Mouse (Mus musculus): ENCODE data around the gene Odf3. TPM values are rescaled to one million over a fixed set of nuclear protein-coding genes. Genes with fewer than 3 reads are reported as not detected.

Odf3 gene
- polyA plus RNA-seq, 1 experiment = 0.13 TPM

DNA sequence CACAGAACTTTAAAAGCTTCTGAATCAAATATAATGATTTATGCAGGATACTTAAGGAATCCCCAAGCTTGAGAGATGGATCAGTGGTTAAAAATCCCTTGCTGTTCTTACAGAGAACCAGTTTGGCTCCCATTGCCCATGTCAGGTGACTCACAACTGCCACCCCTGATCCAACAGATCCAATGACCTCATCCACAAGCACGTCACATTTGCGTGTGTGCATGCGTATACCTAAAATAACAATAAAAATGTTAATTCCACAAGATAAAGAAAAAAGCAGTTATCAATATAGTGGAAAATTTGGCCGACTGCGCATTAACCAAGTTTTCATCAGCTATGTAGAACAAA, 26.3 kb upstream of the Odf3 start:
- H3K27me3 ChIP-seq (ENCODE audit: control insufficient read depth, insufficient read depth, low read length) = no peaks in the 10 kb centered on the region
- H3K4me3 ChIP-seq (replicated peaks; ENCODE audit: insufficient read depth, low read depth, low read length) = peak overlapping the region; percentile 92
- H3K27ac ChIP-seq (ENCODE audit: insufficient read depth, low read length) = peak overlapping the region; percentile 56; the same call in 1 of the 2 replicates
- peak; percentile 50 to 65 for DNase-seq
- peaks cover 3% of the 10 kb centered on the region; the same call in 1 of the 2 replicates for H3K4me1 ChIP-seq (ENCODE audit: control insufficient read depth, insufficient read depth, low read length)
- 44% methylated on average over 5 of the region's 5 CpGs for WGBS
- TF ChIP-seq POLR2A (IDR thresholded peaks at IDR 0.05; ENCODE audit: borderline replicate concordance, insufficient read depth, low read length) (no peak), CTCF (IDR thresholded peaks at IDR 0.05; ENCODE audit: borderline replicate concordance, insufficient read depth, low read depth, low read length) (no peak)

DNA sequence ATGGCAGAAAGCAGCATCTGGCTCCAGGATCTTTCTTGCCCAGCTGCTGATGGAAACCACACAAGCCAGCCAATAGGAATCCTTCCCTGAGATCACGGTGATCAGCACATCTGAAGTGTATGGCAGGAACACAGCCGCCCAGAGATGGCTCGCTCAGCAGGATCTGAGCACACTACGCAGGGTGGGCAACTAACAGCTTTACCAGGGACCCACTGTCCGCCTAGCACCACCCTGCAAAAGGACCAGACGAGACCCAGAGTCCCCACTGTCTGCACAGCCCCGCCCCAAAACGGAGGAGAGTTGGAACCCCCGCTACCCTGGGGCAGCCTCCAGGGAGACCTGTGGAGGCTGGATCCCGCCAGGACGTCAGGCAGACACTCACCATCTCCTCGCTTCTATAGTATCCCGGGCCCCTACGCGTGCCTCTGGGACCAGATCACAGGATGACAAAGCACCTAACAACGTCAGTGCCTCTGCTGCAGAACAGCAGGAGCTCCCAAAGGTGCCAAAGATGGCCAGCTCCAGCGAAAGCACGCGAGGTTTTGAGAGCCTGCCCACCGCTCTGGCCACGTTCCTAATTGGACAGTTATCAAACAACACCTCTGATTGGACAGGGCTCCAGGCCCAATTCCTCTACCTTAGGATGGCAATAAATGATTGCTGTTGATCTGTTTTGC, 25.8 kb upstream of the Odf3 start, which contains the start of gene Zfp941:
Zfp941 (minus strand) TSS at position 526 of the 677 bp plus-strand sequence.
- 2% methylated on average over 21 of the region's 21 CpGs for WGBS

DNA sequence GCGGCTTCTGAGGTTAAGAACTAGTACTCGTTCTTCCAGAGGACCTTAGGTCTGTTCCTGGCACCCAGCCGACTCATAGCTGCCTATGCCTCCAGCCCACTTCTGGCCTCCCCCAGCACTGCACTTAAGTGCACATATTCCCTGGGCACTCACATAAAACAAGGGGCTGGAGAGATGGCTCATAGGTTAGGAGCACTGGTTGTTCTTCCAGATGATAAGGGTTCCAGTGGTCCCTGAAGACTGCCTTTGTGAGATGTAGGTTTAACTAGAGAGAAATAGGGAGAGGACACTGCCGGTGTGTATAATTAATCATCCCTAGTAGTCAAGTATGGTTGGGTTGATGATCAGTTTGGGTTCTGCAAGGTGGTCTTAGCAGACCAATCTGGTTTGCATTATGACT, 24.9 kb upstream of the Odf3 start:
- peaks cover 3% of the 10 kb centered on the region; the same call in 1 of the 2 replicates for H3K4me1 ChIP-seq (ENCODE audit: control insufficient read depth, insufficient read depth, low read length)
- H3K4me3 ChIP-seq (replicated peaks; ENCODE audit: insufficient read depth, low read depth, low read length) = no peak overlapping the region
- no peak for DNase-seq
- no peaks in the 10 kb centered on the region for H3K27me3 ChIP-seq (ENCODE audit: control insufficient read depth, insufficient read depth, low read length)
- H3K27ac ChIP-seq (ENCODE audit: insufficient read depth, low read length) = no peak overlapping the region
- 89% methylated on average over 4 of the region's 4 CpGs for WGBS
- no peak for TF ChIP-seq CTCF (IDR thresholded peaks at IDR 0.05; ENCODE audit: borderline replicate concordance, insufficient read depth, low read depth, low read length)
- no peak for TF ChIP-seq POLR2A (IDR thresholded peaks at IDR 0.05; ENCODE audit: borderline replicate concordance, insufficient read depth, low read length)

More for the DNA sequence above, 25.8 kb upstream of the Odf3 start, which contains the start of gene Zfp941:
- peaks cover 3% of the 10 kb centered on the region; the same call in 1 of the 2 replicates for H3K4me1 ChIP-seq (ENCODE audit: control insufficient read depth, insufficient read depth, low read length)
- H3K4me3 ChIP-seq (replicated peaks; ENCODE audit: insufficient read depth, low read depth, low read length) = peak within 1 kb of the TSS; percentile 92
- H3K27ac ChIP-seq (ENCODE audit: insufficient read depth, low read length) = peak within 1 kb of the TSS; percentile 56
- TF ChIP-seq POLR2A (IDR thresholded peaks at IDR 0.05; ENCODE audit: borderline replicate concordance, insufficient read depth, low read length) (peak; percentile 22; the same call in 1 of the 2 replicates), CTCF (IDR thresholded peaks at IDR 0.05; ENCODE audit: borderline replicate concordance, insufficient read depth, low read depth, low read length) (no peak)
- no peaks in the 10 kb centered on the region for H3K27me3 ChIP-seq (ENCODE audit: control insufficient read depth, insufficient read depth, low read length)
- peak; percentile 87 to 88 for DNase-seq

DNA sequence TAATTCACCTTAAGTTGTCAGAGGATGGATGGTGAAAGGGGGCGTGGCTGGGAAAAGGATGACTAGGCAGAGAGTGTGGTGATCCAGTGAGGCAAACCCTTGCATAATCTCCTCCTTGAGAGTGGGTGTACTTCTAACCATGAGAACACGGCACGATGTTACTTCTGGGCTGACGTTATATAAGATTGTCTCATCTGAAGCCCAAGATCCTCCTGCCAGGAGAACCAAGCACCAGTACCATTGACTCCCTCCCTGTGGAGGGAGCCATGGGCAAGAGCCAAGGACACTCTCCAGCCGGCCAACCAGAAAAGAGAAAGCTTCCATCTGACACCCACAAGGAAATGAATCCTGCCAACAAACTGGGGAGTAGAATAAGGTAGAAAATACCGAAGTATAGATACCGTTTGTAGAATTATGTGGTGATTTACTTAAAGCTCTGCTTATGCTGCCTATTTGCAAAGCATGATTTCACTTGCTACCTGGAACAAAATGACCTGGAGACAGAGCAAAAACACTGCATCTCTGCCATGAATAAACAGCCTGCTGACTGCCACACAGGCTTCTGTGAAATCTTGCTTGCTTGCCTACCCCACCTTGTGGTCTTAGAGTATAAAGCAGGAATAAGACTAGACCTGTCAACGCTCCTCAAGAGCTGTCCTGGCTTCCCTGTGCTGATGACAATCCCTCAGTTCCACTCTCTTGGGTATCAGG, 19.3 kb upstream of the Odf3 start:
- peak overlapping the region; percentile 46; the same call in 1 of the 2 replicates for H3K27ac ChIP-seq (ENCODE audit: insufficient read depth, low read length)
- 7% methylated on average over 8 of the region's 8 CpGs for WGBS
- peak; percentile 67 to 84 for DNase-seq
- H3K27me3 ChIP-seq (ENCODE audit: control insufficient read depth, insufficient read depth, low read length) = no peaks in the 10 kb centered on the region
- no peaks in the 10 kb centered on the region for H3K4me1 ChIP-seq (ENCODE audit: control insufficient read depth, insufficient read depth, low read length)
- TF ChIP-seq POLR2A (IDR thresholded peaks at IDR 0.05; ENCODE audit: borderline replicate concordance, insufficient read depth, low read length) = no peak
- peak; percentile 73 for TF ChIP-seq CTCF (IDR thresholded peaks at IDR 0.05; ENCODE audit: borderline replicate concordance, insufficient read depth, low read depth, low read length)
- H3K4me3 ChIP-seq (replicated peaks; ENCODE audit: insufficient read depth, low read depth, low read length) = peak overlapping the region; percentile 23

DNA sequence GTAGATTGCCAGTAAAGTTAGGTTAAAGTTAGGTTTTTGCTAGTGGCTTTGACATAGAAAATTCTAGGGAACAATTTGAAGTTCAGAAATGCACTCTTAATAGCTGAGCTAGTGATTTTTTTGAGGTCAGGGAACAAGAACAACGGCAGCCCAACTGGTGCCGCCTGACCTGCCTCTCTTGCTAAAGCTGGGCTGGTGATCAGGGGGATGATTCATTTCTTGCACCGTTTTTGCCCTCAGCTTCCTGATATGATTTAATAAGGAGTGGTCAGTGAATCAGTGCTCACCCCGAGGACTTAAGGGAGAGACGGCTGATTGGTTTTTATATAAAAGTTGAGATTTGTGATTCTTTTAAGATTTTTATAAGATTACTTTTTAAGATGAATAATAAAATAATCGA, 16.2 kb upstream of the Odf3 start:
- TF ChIP-seq CTCF (IDR thresholded peaks at IDR 0.05; ENCODE audit: borderline replicate concordance, insufficient read depth, low read depth, low read length) = no peak
- TF ChIP-seq POLR2A (IDR thresholded peaks at IDR 0.05; ENCODE audit: borderline replicate concordance, insufficient read depth, low read length) = no peak
- 70% methylated on average over 6 of the region's 6 CpGs for WGBS
- Histone ChIP-seq H3K4me1 (ENCODE audit: control insufficient read depth, insufficient read depth, low read length) (no peaks in the 10 kb centered on the region), H3K4me3 (replicated peaks; ENCODE audit: insufficient read depth, low read depth, low read length) (no peak overlapping the region), H3K27me3 (ENCODE audit: control insufficient read depth, insufficient read depth, low read length) (no peaks in the 10 kb centered on the region), H3K27ac (ENCODE audit: insufficient read depth, low read length) (no peak overlapping the region)
- DNase-seq = no peak

DNA sequence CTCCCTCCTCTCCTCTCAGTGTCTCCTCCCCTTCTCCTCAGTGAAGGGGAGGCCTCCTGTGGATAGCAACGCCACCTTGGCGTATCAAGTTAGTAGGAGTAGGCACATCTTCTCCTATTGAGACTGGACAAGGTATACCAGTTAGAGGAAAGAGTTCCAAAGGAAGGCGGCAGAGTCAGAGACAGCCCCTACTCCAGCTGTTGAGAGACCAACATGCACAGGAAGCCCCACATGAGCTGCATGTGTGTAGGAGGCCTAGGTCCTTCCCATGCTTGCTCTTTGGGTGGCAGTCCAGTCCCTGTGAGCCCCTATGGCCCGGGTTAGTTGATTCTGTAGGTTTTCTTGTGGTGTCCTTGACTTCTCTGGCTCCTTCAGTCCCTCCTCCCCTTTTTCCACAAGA, 14.3 kb upstream of the Odf3 start:
- DNase-seq = no peak
- H3K27ac ChIP-seq (ENCODE audit: insufficient read depth, low read length) = no peak overlapping the region
- H3K27me3 ChIP-seq (ENCODE audit: control insufficient read depth, insufficient read depth, low read length) = no peaks in the 10 kb centered on the region
- TF ChIP-seq CTCF (IDR thresholded peaks at IDR 0.05; ENCODE audit: borderline replicate concordance, insufficient read depth, low read depth, low read length) (no peak), POLR2A (IDR thresholded peaks at IDR 0.05; ENCODE audit: borderline replicate concordance, insufficient read depth, low read length) (no peak)
- no peak overlapping the region for H3K4me3 ChIP-seq (replicated peaks; ENCODE audit: insufficient read depth, low read depth, low read length)
- no peaks in the 10 kb centered on the region for H3K4me1 ChIP-seq (ENCODE audit: control insufficient read depth, insufficient read depth, low read length)
- WGBS = 82% methylated on average over 4 of the region's 4 CpGs

DNA sequence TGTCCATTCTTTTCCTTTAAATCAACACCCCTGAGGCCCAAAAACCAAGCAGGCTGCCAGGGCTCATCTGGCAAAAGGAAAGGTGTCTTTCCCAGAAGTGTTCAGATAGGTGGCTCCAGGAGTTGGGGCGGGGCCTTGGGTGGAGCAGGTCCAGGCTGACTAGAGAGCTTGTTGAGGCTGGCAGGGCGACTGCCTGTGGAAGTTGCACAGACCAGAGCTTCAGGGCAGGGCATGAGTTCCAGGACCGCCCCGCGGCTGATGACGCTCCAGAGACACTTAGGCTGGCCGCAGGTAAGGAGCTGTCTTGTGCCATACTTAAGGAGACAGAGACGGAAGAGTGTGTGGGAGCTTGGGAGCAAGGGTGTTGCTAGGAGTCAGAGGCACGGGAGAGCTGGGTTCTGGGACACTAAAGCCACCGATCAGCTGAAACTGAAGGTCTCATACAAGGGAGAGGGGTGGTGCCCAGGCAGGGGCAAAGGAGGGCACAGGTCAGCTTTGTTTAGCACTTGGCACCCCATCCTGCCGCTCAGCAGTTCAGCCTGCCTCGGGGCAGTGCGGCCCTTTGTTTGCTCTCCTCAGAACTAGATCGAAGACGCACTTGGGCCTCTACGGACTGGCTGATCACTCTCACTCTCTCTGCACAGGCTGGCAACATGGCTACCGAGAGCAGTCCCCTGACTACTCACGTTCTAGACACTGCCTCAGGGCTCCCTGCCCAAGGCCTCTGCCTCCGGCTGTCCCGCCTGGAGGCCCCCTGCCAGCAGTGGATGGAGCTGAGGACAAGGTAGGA, 12.4 kb upstream of the Odf3 start, which contains the start of gene Urah:
Urah (plus strand) TSS at position 51 of the 790 bp plus-strand sequence.
- Histone ChIP-seq H3K4me1 (ENCODE audit: control insufficient read depth, insufficient read depth, low read length) (no peaks in the 10 kb centered on the region), H3K27me3 (ENCODE audit: control insufficient read depth, insufficient read depth, low read length) (no peaks in the 10 kb centered on the region), H3K27ac (ENCODE audit: insufficient read depth, low read length) (no peak within 1 kb of the TSS), H3K4me3 (replicated peaks; ENCODE audit: insufficient read depth, low read depth, low read length) (no peak within 1 kb of the TSS)
- DNase-seq = no peak
- no peak for TF ChIP-seq CTCF (IDR thresholded peaks at IDR 0.05; ENCODE audit: borderline replicate concordance, insufficient read depth, low read depth, low read length)
- no peak for TF ChIP-seq POLR2A (IDR thresholded peaks at IDR 0.05; ENCODE audit: borderline replicate concordance, insufficient read depth, low read length)
- 57% methylated on average over 20 of the region's 20 CpGs for WGBS

Data from cerebellum, adult 2 months (tissue).